Mouse (Mus musculus): Measurements from ENCODE around the gene Syt15.

Syt15 gene

GRCm38 (mm10) chr14:34219295-34219694, at the start of gene Syt15:
Gene Syt15, plus strand, starts transcription at chr14:34219595.
- DNase-seq (ENCODE audit: low read depth, low spot score) = no peak

- no peak for DNase-seq (ENCODE audit: low read depth, low spot score)
Measured at GRCm38 (mm10) chr14:34171107-34171506, 48.3 kb upstream of the Syt15 start.

- DNase-seq (ENCODE audit: low read depth, low spot score) = no peak
Measured at GRCm38 (mm10) chr14:34179351-34179750, 40.0 kb upstream of the Syt15 start.

- DNase-seq (ENCODE audit: low read depth, low spot score) = no peak
Measured at GRCm38 (mm10) chr14:34183101-34183500, 36.3 kb upstream of the Syt15 start.

DNA sequence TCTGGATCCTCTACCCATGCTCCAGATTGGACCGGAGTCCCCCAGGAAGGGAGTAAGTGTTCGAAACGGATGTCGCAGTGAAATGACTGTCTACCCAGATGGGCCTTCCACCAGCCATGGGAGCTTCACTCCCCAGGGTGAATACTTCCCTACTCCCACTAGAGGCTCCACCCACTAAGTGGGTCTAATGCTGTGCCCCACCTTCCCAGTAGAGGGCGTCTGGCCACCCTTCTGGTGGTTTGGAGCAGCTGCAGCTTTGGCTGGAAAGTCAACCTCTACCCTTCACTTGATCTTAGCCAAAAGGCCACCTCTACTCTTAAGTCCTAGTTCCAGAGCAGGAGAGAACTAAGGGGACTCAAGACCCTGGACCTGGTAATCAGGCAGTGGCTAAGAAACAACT, 30.8 kb upstream of the Syt15 start:
- peak; percentile 43 for DNase-seq (ENCODE audit: low read depth, low spot score)

DNA sequence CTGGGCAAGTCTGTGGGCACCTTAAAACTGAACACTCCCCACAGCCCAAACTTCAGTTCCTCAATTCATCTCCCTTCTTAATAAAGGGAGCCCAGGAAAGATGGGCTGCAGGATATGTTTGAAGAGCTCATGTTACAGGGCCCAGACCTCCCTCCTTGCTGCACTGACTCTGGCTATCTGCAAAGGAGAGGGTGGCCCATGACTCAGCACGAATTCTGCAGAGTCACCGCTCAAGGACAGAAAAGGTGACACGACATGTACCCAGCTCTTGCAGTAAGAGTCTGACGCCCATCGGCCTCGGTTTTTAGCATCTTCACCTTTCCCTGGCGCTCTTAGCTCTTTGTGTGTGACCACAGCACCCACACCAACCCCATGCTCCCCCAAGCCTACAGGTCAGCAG, 29.0 kb upstream of the Syt15 start:
- no peak for DNase-seq (ENCODE audit: low read depth, low spot score)

DNA sequence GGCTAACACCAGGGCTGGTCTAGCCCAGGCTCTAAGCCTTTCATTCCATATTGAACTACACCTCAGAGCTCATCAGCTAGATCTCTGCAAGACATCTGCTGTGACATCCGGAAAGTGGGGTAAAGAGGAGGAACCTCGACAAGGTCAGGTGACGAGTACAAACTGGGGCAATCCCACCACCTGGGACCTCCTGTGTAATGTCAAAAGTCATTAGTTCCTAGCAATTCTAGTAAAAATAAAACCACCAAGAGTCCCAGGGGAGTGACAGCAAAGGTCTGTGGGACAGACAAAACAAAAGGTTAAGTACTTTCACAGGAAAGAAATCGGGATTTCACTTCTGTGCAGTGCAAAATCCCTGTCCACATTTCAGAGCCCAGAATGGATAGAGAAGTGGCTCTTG, 25.5 kb upstream of the Syt15 start:
- DNase-seq (ENCODE audit: low read depth, low spot score) = no peak

- no peak for DNase-seq (ENCODE audit: low read depth, low spot score)
Measured at GRCm38 (mm10) chr14:34195466-34195865, 23.9 kb upstream of the Syt15 start.

GRCm38 (mm10) chr14:34196706-34197105, 22.7 kb upstream of the Syt15 start:
- no peak for DNase-seq (ENCODE audit: low read depth, low spot score)

GRCm38 (mm10) chr14:34200738-34201230, 18.6 kb upstream of the Syt15 start:
- DNase-seq (ENCODE audit: low read depth, low spot score) = peak; percentile 44

DNA sequence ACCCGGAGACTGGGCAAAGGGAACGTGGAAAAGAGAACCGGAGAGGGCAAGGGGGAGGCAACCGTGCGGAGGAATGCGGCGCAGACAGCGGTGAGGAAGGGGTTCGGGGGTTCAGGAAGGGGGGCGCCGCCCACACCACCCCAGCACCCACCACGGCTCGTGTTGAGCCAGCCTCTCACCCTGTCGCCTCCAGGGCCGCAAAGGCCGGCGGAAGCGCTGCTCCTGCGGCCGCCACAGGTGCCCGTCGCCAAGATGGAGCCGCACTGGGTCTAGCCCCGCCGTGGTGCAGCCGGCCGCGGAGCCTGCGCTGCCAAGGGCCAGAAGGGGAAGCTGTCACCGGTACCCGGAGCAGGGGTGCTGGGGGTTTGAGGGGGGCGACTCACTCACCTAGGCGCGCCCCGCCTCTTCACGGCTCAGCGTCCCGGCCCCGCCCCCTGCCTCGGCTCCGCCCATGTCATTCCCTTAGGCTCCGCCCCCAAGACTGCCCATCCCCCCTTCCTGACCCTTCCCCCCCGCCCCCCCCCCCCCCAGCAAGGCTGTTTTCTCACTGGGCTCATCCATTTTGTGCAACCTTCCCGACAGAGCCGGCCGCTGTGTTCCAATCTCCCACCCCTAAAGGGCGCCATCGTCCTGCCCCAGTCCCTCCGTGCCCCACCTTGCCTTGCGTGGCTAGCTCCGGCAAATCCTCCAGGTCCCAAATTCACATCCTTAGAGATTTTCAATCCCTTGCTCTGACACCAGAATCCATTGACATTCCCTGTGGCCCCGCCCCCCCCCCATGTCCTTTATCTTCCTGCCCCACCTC, 18.0 kb upstream of the Syt15 start, which contains the start of gene Gprin2:
Gene Gprin2 (minus strand): TSS at position 423 of the 805 bp plus-strand sequence.
- peak; percentile 22 for DNase-seq (ENCODE audit: low read depth, low spot score)

DNA sequence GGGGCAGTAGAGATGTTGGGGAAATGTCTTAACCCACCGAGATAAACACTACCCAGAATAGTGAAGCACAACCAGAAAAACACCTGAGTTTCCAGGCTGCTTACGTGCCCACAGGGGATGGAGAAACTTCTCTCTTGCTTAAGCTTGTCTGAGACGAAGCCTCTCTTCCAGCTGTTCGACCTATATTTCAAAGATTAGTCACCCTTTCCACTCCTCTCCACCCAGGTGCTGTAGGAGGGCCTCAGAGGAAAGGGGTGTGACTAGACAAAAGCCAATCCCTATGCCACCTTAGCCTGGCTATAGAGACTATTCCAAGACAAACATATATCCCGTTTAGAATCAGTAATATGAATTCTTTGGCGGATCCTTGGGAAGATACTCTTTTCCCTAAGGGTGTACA, 11.4 kb upstream of the Syt15 start:
- no peak for DNase-seq (ENCODE audit: low read depth, low spot score)

GRCm38 (mm10) chr14:34208651-34209050, 10.7 kb upstream of the Syt15 start:
- DNase-seq (ENCODE audit: low read depth, low spot score) = peak; percentile 34

DNA sequence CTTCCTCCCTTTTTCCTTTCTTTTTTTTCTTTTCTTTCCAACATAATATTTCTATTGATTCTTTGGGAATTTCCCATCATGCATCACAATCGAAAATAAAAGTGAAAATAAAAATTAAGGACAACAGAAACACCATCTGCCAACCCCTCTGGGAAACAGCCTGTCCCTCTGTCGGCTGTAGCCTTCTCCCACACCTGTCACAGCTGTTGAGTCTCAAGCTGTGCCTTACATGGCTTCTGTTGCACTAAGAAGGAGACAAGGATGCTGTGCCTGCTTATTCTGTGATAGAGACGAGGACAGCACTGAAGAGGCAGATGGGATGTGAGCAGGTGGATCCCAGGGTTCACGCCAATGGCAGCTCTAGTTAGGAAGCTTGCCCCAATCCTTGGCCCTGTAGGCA, 10.3 kb upstream of the Syt15 start:
- no peak for DNase-seq (ENCODE audit: low read depth, low spot score)

DNA sequence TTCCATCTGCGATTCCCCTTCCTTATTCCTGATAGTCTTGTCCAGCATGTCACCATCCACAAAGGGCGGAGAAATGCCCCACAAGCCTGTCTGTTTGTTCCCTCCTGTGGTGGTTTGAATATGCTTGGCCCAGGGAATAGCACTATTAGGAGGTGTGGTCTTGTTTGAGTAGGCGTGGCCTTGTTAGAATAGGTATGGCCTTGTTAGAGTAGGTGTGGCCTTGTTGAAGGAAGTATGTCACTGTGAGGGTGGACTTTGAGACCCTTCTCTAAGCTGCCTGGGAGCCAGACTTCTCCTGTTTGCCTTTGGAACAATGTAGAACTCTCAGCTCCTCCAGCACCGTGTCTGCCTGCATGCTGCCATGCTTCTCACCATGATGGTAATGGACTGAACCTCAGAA, 9.5 kb upstream of the Syt15 start:
- DNase-seq (ENCODE audit: low read depth, low spot score) = no peak

DNA sequence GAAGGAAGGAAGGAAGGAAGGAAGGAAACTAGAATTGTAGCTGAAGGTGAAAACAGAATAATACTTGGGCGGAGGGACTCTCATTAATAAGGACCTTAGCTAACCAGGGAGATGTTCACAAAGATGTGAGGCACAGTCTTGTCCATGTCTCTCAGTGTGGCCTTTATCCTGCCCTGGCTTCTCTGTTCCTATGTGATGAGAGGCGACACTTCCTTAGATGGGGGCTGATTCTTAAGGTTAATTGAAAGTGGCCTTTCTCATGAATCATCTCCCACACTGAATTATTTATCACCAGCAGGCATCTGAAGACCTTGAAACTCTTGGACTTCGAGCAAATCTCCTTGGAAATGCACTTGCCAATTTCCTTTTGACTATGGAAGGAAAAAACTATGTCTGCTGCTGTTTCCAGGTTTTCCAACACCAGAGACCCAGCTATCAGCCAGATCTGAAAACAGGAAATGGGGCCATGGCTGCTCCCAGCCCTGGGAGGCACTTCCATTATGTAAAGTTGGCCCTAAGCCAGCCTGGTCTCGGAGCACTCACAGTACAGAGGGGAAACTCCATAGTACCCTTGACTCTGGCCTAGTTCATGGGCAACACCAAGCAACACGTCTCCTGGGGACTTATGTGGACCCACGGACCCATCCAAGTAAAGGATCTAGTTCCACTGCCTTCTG, 3.8 kb upstream of the Syt15 start:
- DNase-seq (ENCODE audit: low read depth, low spot score) = no peak

- DNase-seq (ENCODE audit: low read depth, low spot score) = no peak
Measured at GRCm38 (mm10) chr14:34219786-34220198, 397 bp downstream of the Syt15 start.

DNA sequence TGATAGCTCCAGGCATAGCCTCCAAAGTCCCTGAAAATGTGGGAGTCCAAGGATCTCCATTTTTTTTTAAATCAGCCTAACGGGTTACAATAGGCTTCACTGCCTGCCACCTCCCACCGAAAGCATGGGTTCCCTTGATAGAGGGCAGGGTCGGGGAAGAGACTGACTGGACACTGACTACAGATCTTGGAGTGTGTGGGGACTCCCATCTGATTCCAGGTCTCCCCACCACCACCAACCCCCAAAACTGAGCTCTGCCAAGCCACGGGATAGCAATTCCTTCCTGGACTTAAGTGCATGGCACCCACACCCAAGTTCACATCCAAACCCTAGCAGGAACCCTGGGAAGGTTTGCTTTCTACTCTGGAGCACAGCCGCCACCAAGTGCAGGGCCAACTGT, 1.0 kb downstream of the Syt15 start:
- no peak for DNase-seq (ENCODE audit: low read depth, low spot score)

DNA sequence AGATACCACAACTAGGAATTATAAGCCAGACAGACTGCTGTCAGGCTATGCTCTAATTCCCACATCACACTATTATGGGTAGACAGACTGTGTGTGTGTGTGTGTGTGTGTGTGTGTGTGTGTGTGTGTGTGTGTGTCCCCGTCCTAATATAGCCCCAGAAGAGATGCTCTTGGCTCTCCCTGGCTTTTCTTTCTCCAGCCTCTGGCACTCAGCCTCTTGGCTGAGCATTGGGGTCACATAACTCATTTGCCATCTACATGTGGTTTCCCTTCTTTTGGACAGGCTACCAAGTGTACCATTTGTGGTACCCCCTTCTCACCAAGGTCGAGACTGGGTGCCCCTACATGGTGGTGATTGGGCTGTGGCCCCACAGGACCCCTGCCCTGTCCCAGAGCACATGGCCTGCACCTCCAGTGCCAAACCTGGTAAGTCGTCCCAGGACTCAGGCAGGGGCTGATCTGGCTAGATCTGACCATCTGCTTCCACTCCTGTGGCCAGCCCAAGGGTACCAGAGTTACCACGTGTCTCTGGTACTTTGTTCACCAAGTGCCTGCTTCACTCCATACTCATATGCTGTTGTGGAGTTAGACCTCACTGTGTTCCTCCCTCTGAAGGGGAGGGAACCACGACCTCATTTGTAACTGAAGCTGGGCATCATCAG, 2.2 kb downstream of the Syt15 start:
- DNase-seq (ENCODE audit: low read depth, low spot score) = no peak

DNA sequence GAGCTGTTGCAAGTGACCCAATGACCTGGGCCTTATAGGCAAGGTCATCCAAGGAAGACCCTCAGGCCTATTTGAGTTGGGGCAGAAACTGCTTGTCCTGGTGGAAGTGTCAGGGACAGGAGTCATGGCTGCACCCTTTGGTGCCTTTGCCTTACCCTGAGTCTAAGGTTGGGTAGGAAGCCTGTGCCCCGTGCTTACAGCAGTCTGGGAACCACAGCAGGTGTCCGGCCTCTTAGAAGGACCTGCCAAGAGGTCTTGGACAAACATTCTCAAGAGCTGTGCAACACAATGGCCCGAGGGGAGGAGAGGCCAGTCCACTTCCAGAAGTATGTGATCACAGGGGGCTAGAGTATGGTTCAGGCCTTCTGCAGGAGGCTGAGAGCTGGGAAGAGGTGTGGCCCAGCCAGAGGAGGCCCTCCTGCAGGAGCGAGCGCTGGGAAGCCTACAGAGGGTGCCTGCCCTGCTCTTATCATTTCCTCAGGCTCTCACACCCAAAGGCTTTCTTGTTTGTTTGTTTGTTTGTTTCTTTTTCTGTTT, 4.0 kb downstream of the Syt15 start:
- DNase-seq (ENCODE audit: low read depth, low spot score) = no peak

GRCm38 (mm10) chr14:34225986-34226385, 6.6 kb downstream of the Syt15 start:
- DNase-seq (ENCODE audit: low read depth, low spot score) = no peak

DNA sequence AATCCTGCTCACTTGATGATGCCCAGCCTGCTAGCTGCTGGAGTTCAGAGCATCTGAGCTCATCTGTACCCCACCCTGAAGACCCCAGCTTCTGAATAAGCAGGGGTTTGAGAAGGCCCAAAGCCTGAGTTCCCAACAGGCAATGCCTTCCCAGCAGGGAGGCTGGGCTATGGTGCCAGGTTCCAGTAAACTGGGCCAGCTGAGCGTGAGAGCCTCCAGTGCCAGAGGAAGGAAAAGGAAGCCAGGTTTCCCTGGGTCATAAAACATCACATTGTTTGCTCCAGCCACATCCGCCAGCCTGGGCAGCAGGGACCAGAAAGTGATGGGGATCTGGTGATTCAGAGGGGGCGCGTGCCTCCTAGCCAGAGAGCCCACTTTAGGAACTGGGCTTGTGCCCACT, 7.2 kb downstream of the Syt15 start:
- DNase-seq (ENCODE audit: low read depth, low spot score) = no peak

Measured in mesoderm, embryonic 11.5 days (tissue).